Mouse (Mus musculus) ES-Bruce4 (cell line): ENCODE results near the gene Tmem242.

ENCODE experiments used
- CTCF ChIP-seq: IDR thresholded peaks from one replicate; pipeline ENCODE4 v1.8.1; 2011; ENCODE audit warnings: low read depth, low read length
- POLR2A ChIP-seq: IDR thresholded peaks from one replicate; pipeline ENCODE4 v1.8.1; 2011; ENCODE audit warnings: low read length; ENCODE audit not compliant: insufficient read depth

DNA sequence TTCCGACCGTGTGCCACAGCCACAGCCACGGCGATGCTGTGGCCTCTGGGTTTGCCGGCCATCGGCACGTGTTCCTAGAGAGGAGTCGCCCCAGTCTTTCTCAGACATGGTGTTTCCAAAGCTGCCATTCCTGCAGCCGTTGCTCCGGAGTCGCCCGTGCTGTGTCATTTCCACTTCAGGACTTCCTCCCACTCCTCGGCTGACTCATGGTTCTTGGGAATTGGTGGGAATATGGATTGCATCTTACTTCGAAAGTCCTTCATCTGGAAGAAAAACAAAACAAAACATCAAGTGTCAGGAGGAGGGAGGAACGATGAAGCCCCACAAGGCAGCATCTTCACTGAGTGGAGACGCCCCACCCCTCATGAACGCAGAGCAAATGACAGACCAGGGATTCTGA is 28.9 kb downstream of the Tmem242 start:
- TF ChIP-seq CTCF (no peak), POLR2A (no peak)
